Mouse (Mus musculus): ENCODE data around the gene Myo1e. TPM values are rescaled to one million over a fixed set of nuclear protein-coding genes. Genes with fewer than 3 reads are reported as not detected.

Myo1e gene
- total and polyA plus RNA-seq, 3 experiments = 82.3 to 186 (median 98.7) TPM

DNA sequence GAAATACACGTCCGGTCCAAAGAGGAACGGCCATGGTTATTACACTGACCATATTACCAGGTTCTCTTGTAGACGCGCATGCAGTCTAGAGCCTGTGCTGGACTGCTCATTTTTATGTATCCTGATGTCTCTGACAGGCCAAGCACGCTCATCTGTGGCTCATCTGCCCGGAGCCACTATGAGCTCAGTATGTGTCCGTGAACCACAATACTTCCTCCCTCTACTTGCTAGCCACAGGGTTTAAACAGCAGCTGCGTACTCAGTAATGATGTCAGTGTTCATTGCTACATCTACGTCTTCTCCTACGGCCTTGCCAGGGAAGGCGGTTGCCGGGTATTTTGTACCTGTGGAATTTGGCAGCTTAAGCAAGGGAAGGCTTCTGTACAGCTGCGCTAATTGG lies 4.5 kb downstream of the Myo1e start (continued):
- no peak for TF ChIP-seq ZMIZ1 (IDR thresholded peaks at IDR 0.05; ENCODE audit: low read depth, low read length)
- TF ChIP-seq GABPA (IDR thresholded peaks at IDR 0.05; ENCODE audit: insufficient replicate concordance, low read depth, low read length) = no peak
- no peak for TF ChIP-seq JUN (IDR thresholded peaks at IDR 0.05; ENCODE audit: insufficient read depth, low read depth, low read length)
- no peak for TF ChIP-seq PAX5 (IDR thresholded peaks at IDR 0.05; ENCODE audit: low read length)

DNA sequence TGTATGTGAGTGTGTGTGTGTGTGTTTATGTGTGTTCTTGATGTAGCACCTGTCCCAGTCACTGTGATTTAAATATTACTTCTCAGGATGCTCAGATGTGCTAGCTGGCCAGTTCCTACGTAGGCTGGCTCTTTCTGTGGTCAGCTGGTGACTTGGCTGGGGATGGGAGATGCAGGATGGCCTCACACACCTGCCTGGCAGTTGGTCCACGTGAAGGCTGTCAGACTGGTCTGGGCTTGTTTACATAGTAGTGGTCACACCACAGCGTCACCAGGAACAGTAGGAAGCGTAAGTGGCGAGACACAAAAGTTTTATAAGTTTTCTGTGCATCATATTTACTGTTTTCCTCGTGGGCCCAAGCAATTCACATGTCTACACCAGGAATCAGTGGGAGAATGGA lies 9.4 kb downstream of the Myo1e start:
- dilution Hi-C loops (cut with MboI; ENCODE audit: extremely low pct_ligation_motif_present, extremely low pct_unique_long_range_greater_than_20kb, low sequenced_read_pairs) (no loop called here), in situ Hi-C loops (cut with MboI; ENCODE audit: low pct_ligation_motif_present, low pct_unique_long_range_greater_than_20kb, low sequenced_read_pairs) (no loop called here)
- Histone ChIP-seq H3K4me1 (ENCODE audit: control insufficient read depth in 1 of 2, insufficient read depth in 2 of 2) (peaks cover 19 to 98% of the 10 kb centered on the region in 2 experiments), H3K9me3 (replicated peaks; ENCODE audit: low read length) (no peaks in the 10 kb centered on the region), H3K27me3 (replicated peaks) (no peaks in the 10 kb centered on the region), H3K36me3 (replicated peaks in 1 of 2; ENCODE audit: control insufficient read depth in 1 of 2, insufficient read depth in 1 of 2, low read length in 1 of 2) (peaks cover 0 to 59% of the 10 kb centered on the region in 2 experiments), H3K27ac (ENCODE audit: insufficient read depth, low read depth) (no peak overlapping the region), H3K4me3 (replicated peaks in 1 of 3; ENCODE audit: low read depth in 2 of 3, low read length in 2 of 3, poor library complexity in 1 of 3) (peak overlapping the region in 1 of 3 experiments; percentile 24), H3K9ac (ENCODE audit: insufficient read depth, low read depth) (no peak overlapping the region), H3K79me2 (replicated peaks; ENCODE audit: control insufficient read depth, extremely low read depth, insufficient read depth, poor library complexity, severe bottlenecking) (peaks cover 81% of the 10 kb centered on the region), H3K4me2 (ENCODE audit: insufficient read depth, low read depth, poor library complexity, severe bottlenecking) (no peak overlapping the region)
- no peak for DNase-seq (ENCODE audit: extremely low read depth)
- TF ChIP-seq BHLHE40 (IDR thresholded peaks at IDR 0.05; ENCODE audit: low read depth, low read length) (peak; percentile 79), ZKSCAN1 (IDR thresholded peaks at IDR 0.05; ENCODE audit: borderline replicate concordance, low read depth, low read length) (no peak), TBP (conservative IDR thresholded peaks at IDR 0.05; ENCODE audit: low read depth, low read length) (no peak), ZNF384 (IDR thresholded peaks at IDR 0.05; ENCODE audit: low read depth, low read length) (no peak), IRF4 (IDR thresholded peaks at IDR 0.05; ENCODE audit: low read depth, low read length) (peak; percentile 22; the same call in 1 of the 2 replicates), TCF12 (IDR thresholded peaks at IDR 0.05; ENCODE audit: low read depth, low read length) (peak; percentile 45; the same call in 1 of the 2 replicates), ZC3H11A (IDR thresholded peaks at IDR 0.05; ENCODE audit: low read depth, low read length) (no peak), JUND (conservative IDR thresholded peaks at IDR 0.05; ENCODE audit: low read depth, low read length) (no peak), MXI1 (IDR thresholded peaks at IDR 0.05; ENCODE audit: low read depth, low read length) (no peak), NRF1 (IDR thresholded peaks at IDR 0.05; ENCODE audit: low read depth, low read length) (no peak), MEF2A (IDR thresholded peaks at IDR 0.05; ENCODE audit: borderline replicate concordance, low read depth, low read length) (0 out of 2 replicates have a peak, but pooled peaks have one; percentile 13)

DNA sequence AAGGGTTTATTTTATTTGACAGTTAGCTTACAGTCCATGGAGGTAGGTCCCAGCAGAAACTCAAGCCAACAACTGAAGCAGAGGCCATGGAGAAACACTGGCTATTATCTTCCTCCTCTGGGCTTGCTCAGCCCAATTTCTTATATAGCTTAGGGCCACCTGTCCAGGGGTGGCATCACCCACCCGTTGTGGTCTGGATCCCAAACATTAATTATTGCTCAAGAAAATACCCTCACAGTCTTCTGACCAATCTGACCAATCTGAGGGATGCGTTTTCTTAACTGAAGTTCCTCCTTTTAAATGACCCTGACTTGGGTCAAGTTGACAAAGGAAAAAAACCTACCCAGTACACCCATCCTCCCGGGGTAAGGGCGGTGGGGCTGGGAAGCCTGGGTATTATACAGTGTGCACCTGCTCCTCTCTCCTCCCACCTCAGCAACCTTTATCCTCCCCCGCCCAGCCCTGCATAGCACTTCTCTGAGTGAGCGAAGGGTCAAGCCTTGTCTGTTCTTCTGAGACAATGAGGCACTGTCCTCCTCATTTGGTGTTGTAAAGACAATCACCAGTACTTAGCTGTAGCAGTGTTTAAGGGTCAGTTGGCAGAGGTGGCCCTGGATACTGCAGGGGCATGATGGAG lies 12.3 kb downstream of the Myo1e start:
- DNase-seq (ENCODE audit: extremely low read depth) = no peak
- H3K27ac ChIP-seq (ENCODE audit: insufficient read depth, low read depth) = no peak overlapping the region; the same call in 1 of the 2 replicates
- peaks cover 23 to 98% of the 10 kb centered on the region in 2 experiments for H3K4me1 ChIP-seq (ENCODE audit: control insufficient read depth in 1 of 2, insufficient read depth in 2 of 2)
- H3K9ac ChIP-seq (ENCODE audit: insufficient read depth, low read depth) = no peak overlapping the region
- no peaks in the 10 kb centered on the region for H3K27me3 ChIP-seq (replicated peaks)
- TF ChIP-seq POLR2A (IDR thresholded peaks at IDR 0.05; ENCODE audit: low read depth, low read length) (0 out of 2 replicates have a peak, but pooled peaks have one; percentile 5), USF2 (conservative IDR thresholded peaks at IDR 0.05; ENCODE audit: low read depth, low read length) (no peak)
- H3K4me3 ChIP-seq (replicated peaks in 1 of 3; ENCODE audit: low read depth in 2 of 3, low read length in 2 of 3, poor library complexity in 1 of 3) = no peak overlapping the region
- H3K9me3 ChIP-seq (replicated peaks; ENCODE audit: low read length) = no peaks in the 10 kb centered on the region
- H3K79me2 ChIP-seq (replicated peaks; ENCODE audit: control insufficient read depth, extremely low read depth, insufficient read depth, poor library complexity, severe bottlenecking) = peaks cover 72% of the 10 kb centered on the region
- dilution Hi-C loops (cut with MboI; ENCODE audit: extremely low pct_ligation_motif_present, extremely low pct_unique_long_range_greater_than_20kb, low sequenced_read_pairs) = no loop called here
- in situ Hi-C loops (cut with MboI; ENCODE audit: low pct_ligation_motif_present, low pct_unique_long_range_greater_than_20kb, low sequenced_read_pairs) = no loop called here
- H3K4me2 ChIP-seq (ENCODE audit: insufficient read depth, low read depth, poor library complexity, severe bottlenecking) = no peak overlapping the region
- peaks cover 5 to 71% of the 10 kb centered on the region in 2 experiments for H3K36me3 ChIP-seq (replicated peaks in 1 of 2; ENCODE audit: control insufficient read depth in 1 of 2, insufficient read depth in 1 of 2, low read length in 1 of 2)
